Mouse (Mus musculus) embryonic facial prominence, embryonic 10.5 days (tissue): Measurements from ENCODE around the gene Klhl32. TPM values are rescaled to one million over a fixed set of nuclear protein-coding genes. Genes with fewer than 3 reads are reported as not detected.

Source experiments
- DNase-seq: peaks from one replicate; pipeline ENCODE4 v3.0.0-alpha.2; 2017; ENCODE audit warnings: low spot score
- H3K27ac ChIP-seq: fragments of 300-500 bp; sonication (generic); replicated peaks from 2 replicates; pipeline ENCODE4 v1.5.1; 2016; ENCODE audit warnings: mild to moderate bottlenecking
- H3K27me3 ChIP-seq: fragments of 300-500 bp; sonication (generic); replicated peaks from 2 replicates; pipeline ENCODE4 v1.6.1; 2016; ENCODE audit warnings: low read depth, mild to moderate bottlenecking; ENCODE audit not compliant: poor library complexity, severe bottlenecking
- H3K36me3 ChIP-seq: fragments of 300-500 bp; sonication (generic); replicated peaks from 2 replicates; pipeline ENCODE4 v1.6.1; 2016; ENCODE audit warnings: mild to moderate bottlenecking, moderate library complexity
- H3K4me1 ChIP-seq: fragments of 300-500 bp; sonication (generic); 2 replicates; pipeline ENCODE4 v1.6.1; 2016
- H3K4me3 ChIP-seq: fragments of 300-500 bp; sonication (generic); 2 replicates; pipeline ENCODE4 v1.5.1; 2016; ENCODE audit warnings: mild to moderate bottlenecking, moderate library complexity
- H3K9me3 ChIP-seq: fragments of 300-500 bp; sonication (generic); 2 replicates; pipeline ENCODE4 v1.6.1; 2016; ENCODE audit warnings: mild to moderate bottlenecking
- WGBS: fragments of 180-500 bp; shearing (Covaris S2); methylation state at CpG from one replicate; pipeline ENCODE4 v1.1.7; 2016; 5-methylcytosine and 5-hydroxymethylcytosine counted together
- polyA plus RNA-seq: library from polyadenylated mRNA; unstranded; fragments of >200 nt; fragmentation: Nextera tagmentation; extraction: Ambion mirVana; gene quantifications from 2 replicates; pipeline ENCODE4 v1.2.1, GENCODE M21; 2016

The Klhl32 gene
- polyA plus RNA-seq, 1 experiment from 2014 or later, result 2.3 TPM

GRCm38 (mm10) chr4:24845546-24845945, 5.4 kb downstream of the Klhl32 start:
- Histone ChIP-seq H3K27me3 (peaks cover 14% of the 10 kb centered on the region; the same call in 1 of the 2 replicates), H3K9me3 (no peaks in the 10 kb centered on the region), H3K27ac (no peak overlapping the region), H3K4me3 (no peak overlapping the region), H3K36me3 (no peaks in the 10 kb centered on the region), H3K4me1 (peaks cover 11% of the 10 kb centered on the region)
- 91% methylated on average over 5 of the region's 5 CpGs for WGBS
- DNase-seq, result no peak

GRCm38 (mm10) chr4:24838567-24838966, 12.4 kb downstream of the Klhl32 start:
- no peak for DNase-seq
- no peaks in the 10 kb centered on the region for H3K36me3 ChIP-seq
- H3K27ac ChIP-seq, result no peak overlapping the region
- no peaks in the 10 kb centered on the region for H3K9me3 ChIP-seq
- no peaks in the 10 kb centered on the region for H3K4me1 ChIP-seq
- no peak overlapping the region for H3K4me3 ChIP-seq
- no peaks in the 10 kb centered on the region for H3K27me3 ChIP-seq
- 73% methylated on average over 6 of the region's 6 CpGs for WGBS

GRCm38 (mm10) chr4:24835555-24835954, 15.4 kb downstream of the Klhl32 start:
- Histone ChIP-seq H3K36me3 (no peaks in the 10 kb centered on the region), H3K4me1 (no peaks in the 10 kb centered on the region), H3K27ac (no peak overlapping the region), H3K27me3 (no peaks in the 10 kb centered on the region), H3K9me3 (no peaks in the 10 kb centered on the region), H3K4me3 (no peak overlapping the region)
- DNase-seq, result peak; percentile 9
- 50% methylated on average over 7 of the region's 7 CpGs for WGBS

GRCm38 (mm10) chr4:24808316-24808715, 42.6 kb downstream of the Klhl32 start:
- Histone ChIP-seq H3K4me3 (no peak overlapping the region), H3K9me3 (no peaks in the 10 kb centered on the region), H3K36me3 (no peaks in the 10 kb centered on the region), H3K27me3 (no peaks in the 10 kb centered on the region), H3K27ac (no peak overlapping the region), H3K4me1 (no peaks in the 10 kb centered on the region)
- DNase-seq, result no peak
- 88% methylated on average over 1 of the region's 1 CpGs for WGBS

- no peak overlapping the region for H3K4me3 ChIP-seq
- no peak for DNase-seq
- no peaks in the 10 kb centered on the region for H3K4me1 ChIP-seq
- no peak overlapping the region for H3K27ac ChIP-seq
- WGBS, result 46% methylated on average over 1 of the region's 1 CpGs
- no peaks in the 10 kb centered on the region for H3K36me3 ChIP-seq
- no peaks in the 10 kb centered on the region for H3K9me3 ChIP-seq
- H3K27me3 ChIP-seq, result no peaks in the 10 kb centered on the region
Observed at GRCm38 (mm10) chr4:24801881-24802280, 49.0 kb downstream of the Klhl32 start.

GRCm38 (mm10) chr4:24801343-24801742, 49.6 kb downstream of the Klhl32 start:
- H3K27me3 ChIP-seq, result no peaks in the 10 kb centered on the region
- no peaks in the 10 kb centered on the region for H3K9me3 ChIP-seq
- DNase-seq, result no peak
- no peaks in the 10 kb centered on the region for H3K4me1 ChIP-seq
- 66% methylated on average over 2 of the region's 2 CpGs for whole genome bisulfite sequencing
- no peaks in the 10 kb centered on the region for H3K36me3 ChIP-seq
- H3K4me3 ChIP-seq, result no peak overlapping the region
- H3K27ac ChIP-seq, result no peak overlapping the region

GRCm38 (mm10) chr4:24800345-24800936, 50.5 kb downstream of the Klhl32 start:
- WGBS, result 88% methylated on average over 9 of the region's 9 CpGs

GRCm38 (mm10) chr4:24799037-24799436, 51.9 kb downstream of the Klhl32 start:
- WGBS, result 91% methylated on average over 6 of the region's 6 CpGs
- Histone ChIP-seq H3K36me3 (no peaks in the 10 kb centered on the region), H3K27ac (no peak overlapping the region), H3K4me1 (no peaks in the 10 kb centered on the region), H3K27me3 (no peaks in the 10 kb centered on the region), H3K9me3 (no peaks in the 10 kb centered on the region), H3K4me3 (no peak overlapping the region)
- no peak for DNase-seq

More at GRCm38 (mm10) chr4:24800345-24800936, 50.5 kb downstream of the Klhl32 start:
- Histone ChIP-seq H3K27ac (no peak overlapping the region), H3K4me1 (no peaks in the 10 kb centered on the region), H3K4me3 (no peak overlapping the region), H3K27me3 (no peaks in the 10 kb centered on the region), H3K9me3 (no peaks in the 10 kb centered on the region), H3K36me3 (no peaks in the 10 kb centered on the region)
- no peak for DNase-seq

GRCm38 (mm10) chr4:24797868-24798267, 53.1 kb downstream of the Klhl32 start:
- no peak for DNase-seq
- Histone ChIP-seq H3K9me3 (no peaks in the 10 kb centered on the region), H3K27me3 (no peaks in the 10 kb centered on the region), H3K4me1 (peaks cover 3% of the 10 kb centered on the region), H3K27ac (no peak overlapping the region), H3K4me3 (no peak overlapping the region), H3K36me3 (no peaks in the 10 kb centered on the region)
- WGBS, result 72% methylated on average over 3 of the region's 3 CpGs

- no peak overlapping the region for H3K4me3 ChIP-seq
- no peak for DNase-seq
- H3K9me3 ChIP-seq, result no peaks in the 10 kb centered on the region
- H3K27ac ChIP-seq, result no peak overlapping the region
- H3K4me1 ChIP-seq, result peaks cover 8% of the 10 kb centered on the region
- WGBS, result 89% methylated on average over 5 of the region's 5 CpGs
- no peaks in the 10 kb centered on the region for H3K27me3 ChIP-seq
- no peaks in the 10 kb centered on the region for H3K36me3 ChIP-seq
Observed at GRCm38 (mm10) chr4:24797280-24797679, 53.6 kb downstream of the Klhl32 start.

GRCm38 (mm10) chr4:24796229-24796628, 54.7 kb downstream of the Klhl32 start:
- H3K36me3 ChIP-seq, result no peaks in the 10 kb centered on the region
- DNase-seq, result no peak
- no peaks in the 10 kb centered on the region for H3K27me3 ChIP-seq
- H3K9me3 ChIP-seq, result no peaks in the 10 kb centered on the region
- WGBS, result 68% methylated on average over 1 of the region's 1 CpGs
- no peak overlapping the region for H3K27ac ChIP-seq
- no peak overlapping the region for H3K4me3 ChIP-seq
- H3K4me1 ChIP-seq, result peaks cover 8% of the 10 kb centered on the region

GRCm38 (mm10) chr4:24795180-24795579, 55.7 kb downstream of the Klhl32 start:
- Histone ChIP-seq H3K27ac (no peak overlapping the region), H3K4me3 (no peak overlapping the region), H3K36me3 (no peaks in the 10 kb centered on the region), H3K27me3 (no peaks in the 10 kb centered on the region), H3K4me1 (peaks cover 8% of the 10 kb centered on the region), H3K9me3 (no peaks in the 10 kb centered on the region)
- 82% methylated on average over 2 of the region's 2 CpGs for WGBS
- no peak for DNase-seq

GRCm38 (mm10) chr4:24793726-24794345, 57.1 kb downstream of the Klhl32 start:
- no peaks in the 10 kb centered on the region for H3K9me3 ChIP-seq
- 37% methylated on average over 7 of the region's 7 CpGs for WGBS
- H3K4me3 ChIP-seq, result no peak overlapping the region
- no peak overlapping the region for H3K27ac ChIP-seq
- no peaks in the 10 kb centered on the region for H3K36me3 ChIP-seq
- peaks cover 8% of the 10 kb centered on the region for H3K4me1 ChIP-seq
- no peak for DNase-seq
- H3K27me3 ChIP-seq, result no peaks in the 10 kb centered on the region
